Mouse (Mus musculus) neural tube, embryonic 12.5 days (tissue): ENCODE results near the gene Pdcd2. TPM values are rescaled to one million over a fixed set of nuclear protein-coding genes. Genes with fewer than 3 reads are reported as not detected.
A peak's percentile ranks its signal among the peaks of the same experiment; 100 is the strongest.

Source experiments
- ATAC-seq: fragments of 200-750 bp; cut with Nextera tagmentation; 2 replicates; pipeline ENCODE4 v1.8.0; 2017; ENCODE audit warnings: low read depth, mild to moderate bottlenecking, moderate TSS enrichment, moderate library complexity; ENCODE audit not compliant: low FRiP score
- H3K27ac ChIP-seq: fragments of 300-500 bp; sonication (generic); 2 replicates; pipeline ENCODE4 v1.5.1; 2016
- H3K27me3 ChIP-seq: fragments of 300-500 bp; sonication (generic); replicated peaks from 2 replicates; pipeline ENCODE4 v1.6.1; 2016; ENCODE audit warnings: mild to moderate bottlenecking
- H3K36me3 ChIP-seq: fragments of 300-500 bp; sonication (generic); 2 replicates; pipeline ENCODE4 v1.6.1; 2016; ENCODE audit warnings: mild to moderate bottlenecking
- H3K4me1 ChIP-seq: fragments of 300-500 bp; sonication (generic); 2 replicates; pipeline ENCODE4 v1.6.1; 2016
- H3K4me2 ChIP-seq: fragments of 300-500 bp; sonication (generic); replicated peaks from 2 replicates; pipeline ENCODE4 v1.6.1; 2016; ENCODE audit warnings: mild to moderate bottlenecking
- H3K4me3 ChIP-seq: fragments of 300-500 bp; sonication (generic); 2 replicates; pipeline ENCODE4 v1.5.1; 2016
- H3K9ac ChIP-seq: fragments of 300-500 bp; sonication (generic); 2 replicates; pipeline ENCODE4 v1.6.1; 2016; ENCODE audit warnings: mild to moderate bottlenecking
- H3K9me3 ChIP-seq: fragments of 300-500 bp; sonication (generic); 2 replicates; pipeline ENCODE4 v1.6.1; 2016; ENCODE audit warnings: mild to moderate bottlenecking
- WGBS: fragments of 180-500 bp; shearing (Covaris S2); methylation state at CpG from one replicate; pipeline ENCODE4 v1.1.7; 2016; 5-methylcytosine and 5-hydroxymethylcytosine counted together
- polyA plus RNA-seq: library from polyadenylated mRNA; unstranded; fragments of >200 nt; fragmentation: Nextera tagmentation; extraction: Ambion mirVana; gene quantifications from 2 replicates; pipeline ENCODE4 v1.2.1, GENCODE M21; 2016

The Pdcd2 gene
- polyA plus RNA-seq, 1 experiment from 2014 or later, result 70.3 TPM

DNA sequence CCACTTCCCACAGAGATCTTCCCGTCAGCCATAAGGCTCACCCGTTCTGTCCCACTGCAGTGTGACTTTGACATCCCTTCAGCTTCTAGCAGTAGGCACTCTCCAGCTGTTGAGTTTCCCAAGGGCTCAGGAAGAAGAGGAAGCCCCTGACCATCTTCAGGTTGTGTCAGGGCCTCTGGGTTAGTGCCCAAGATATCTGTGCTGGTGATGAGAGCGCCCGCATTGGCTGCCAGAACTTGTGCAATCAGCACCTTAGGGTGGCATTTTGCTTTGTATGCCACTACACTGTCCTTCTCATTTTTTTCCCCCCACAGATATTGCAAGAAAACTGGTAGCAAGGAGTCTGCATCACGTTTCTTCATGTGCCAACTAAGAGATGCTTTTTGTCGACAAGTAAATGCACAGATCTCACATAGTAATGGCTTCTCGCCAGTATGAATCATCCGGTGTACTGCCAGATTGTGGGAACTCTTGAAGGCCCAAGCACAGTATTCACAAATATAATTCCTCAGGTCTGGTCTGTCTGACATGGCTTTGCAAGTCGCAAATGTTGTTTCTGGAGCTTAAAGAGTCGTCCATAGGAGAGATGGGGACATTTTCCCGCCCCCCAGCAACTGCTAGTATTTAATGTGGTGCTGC, 8.2 kb upstream of the Pdcd2 start:
- Histone ChIP-seq H3K9me3 (no peaks in the 10 kb centered on the region), H3K4me3 (no peak overlapping the region), H3K4me2 (no peak overlapping the region), H3K27ac (no peak overlapping the region), H3K36me3 (no peaks in the 10 kb centered on the region), H3K4me1 (no peaks in the 10 kb centered on the region), H3K27me3 (peaks cover 16% of the 10 kb centered on the region), H3K9ac (no peak overlapping the region)
- WGBS, result 71% methylated on average over 11 of the region's 11 CpGs
- ATAC-seq, result no peak

DNA sequence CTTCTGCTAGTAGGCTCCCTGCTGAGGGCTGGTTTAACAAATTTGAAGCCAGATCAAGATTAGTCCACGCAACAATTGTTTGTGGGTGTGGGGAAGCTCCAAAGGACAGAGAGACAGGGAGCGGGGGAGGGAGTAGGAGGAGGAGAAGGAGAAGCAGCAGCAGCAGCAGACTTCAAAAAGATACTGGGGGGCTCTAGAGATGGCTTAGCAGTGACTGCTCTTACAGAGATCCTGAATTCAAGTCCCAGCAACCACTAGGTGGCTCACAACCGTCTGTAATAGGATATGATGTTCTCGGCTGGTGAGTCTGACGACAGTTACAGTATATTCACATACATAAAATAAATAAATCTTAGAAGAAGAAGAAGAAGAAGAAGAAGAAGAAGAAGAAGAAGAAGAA, 3.0 kb upstream of the Pdcd2 start:
- no peak overlapping the region for H3K27ac ChIP-seq
- no peak overlapping the region for H3K9ac ChIP-seq
- H3K36me3 ChIP-seq, result peaks cover under 1% of the 10 kb centered on the region; the same call in 1 of the 2 replicates
- peaks cover 9% of the 10 kb centered on the region for H3K4me1 ChIP-seq
- H3K4me2 ChIP-seq, result no peak overlapping the region
- H3K9me3 ChIP-seq, result no peaks in the 10 kb centered on the region
- ATAC-seq, result no peak
- H3K27me3 ChIP-seq, result peaks cover 1% of the 10 kb centered on the region
- H3K4me3 ChIP-seq, result no peak overlapping the region
- 8% methylated on average over 5 of the region's 5 CpGs for WGBS

DNA sequence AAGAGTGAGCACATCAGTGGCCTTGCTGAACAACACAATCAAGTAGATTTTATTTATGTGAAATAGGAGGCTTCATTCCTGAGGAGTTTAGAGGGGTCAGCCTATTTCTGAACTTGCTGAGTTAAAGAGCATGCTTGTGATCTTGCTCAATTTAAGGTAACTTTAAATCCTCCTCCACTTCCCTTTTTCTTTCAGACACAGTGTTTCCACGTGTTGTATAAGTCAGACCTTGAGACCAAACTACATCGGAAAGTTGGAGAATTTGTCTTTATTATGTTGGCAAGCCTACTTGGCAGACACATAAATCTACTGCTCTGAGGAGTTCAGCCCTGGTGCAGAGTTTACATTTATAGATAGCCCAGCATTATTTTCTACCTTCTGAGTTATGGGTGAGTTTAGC, 1.8 kb upstream of the Pdcd2 start:
- H3K4me3 ChIP-seq, result no peak overlapping the region
- no peak overlapping the region for H3K27ac ChIP-seq
- peaks cover 9% of the 10 kb centered on the region for H3K4me1 ChIP-seq
- WGBS, result 88% methylated on average over 2 of the region's 2 CpGs
- H3K36me3 ChIP-seq, result peaks cover 11% of the 10 kb centered on the region
- no peak overlapping the region for H3K9ac ChIP-seq
- no peak overlapping the region for H3K4me2 ChIP-seq
- no peaks in the 10 kb centered on the region for H3K27me3 ChIP-seq
- ATAC-seq, result no peak
- H3K9me3 ChIP-seq, result no peaks in the 10 kb centered on the region

DNA sequence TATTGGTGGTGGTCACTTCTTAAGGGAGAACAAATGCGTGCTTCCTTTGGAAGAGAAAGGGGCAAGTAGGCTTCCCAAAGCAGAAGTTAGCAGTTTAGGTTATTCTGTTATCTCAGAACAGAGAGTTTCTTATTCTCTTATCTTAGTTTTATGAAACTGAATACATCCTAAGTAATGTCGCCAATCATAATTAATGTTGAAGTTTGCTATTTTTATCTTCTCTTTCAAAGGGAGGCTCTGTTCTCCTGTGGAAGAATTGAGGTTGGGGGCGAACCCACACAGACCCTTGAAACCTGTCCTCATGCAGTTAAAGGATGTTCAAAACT, 673 bp upstream of the Pdcd2 start:
- peak overlapping the region; percentile 94 for H3K4me3 ChIP-seq
- H3K36me3 ChIP-seq, result peaks cover 14% of the 10 kb centered on the region
- H3K4me2 ChIP-seq, result peak overlapping the region; percentile 73
- no peak overlapping the region for H3K27ac ChIP-seq
- peaks cover 9% of the 10 kb centered on the region for H3K4me1 ChIP-seq
- no peaks in the 10 kb centered on the region for H3K9me3 ChIP-seq
- no peaks in the 10 kb centered on the region for H3K27me3 ChIP-seq
- no peak for ATAC-seq
- peak overlapping the region; percentile 44; the same call in 1 of the 2 replicates for H3K9ac ChIP-seq
- WGBS, result 61% methylated on average over 3 of the region's 3 CpGs

DNA sequence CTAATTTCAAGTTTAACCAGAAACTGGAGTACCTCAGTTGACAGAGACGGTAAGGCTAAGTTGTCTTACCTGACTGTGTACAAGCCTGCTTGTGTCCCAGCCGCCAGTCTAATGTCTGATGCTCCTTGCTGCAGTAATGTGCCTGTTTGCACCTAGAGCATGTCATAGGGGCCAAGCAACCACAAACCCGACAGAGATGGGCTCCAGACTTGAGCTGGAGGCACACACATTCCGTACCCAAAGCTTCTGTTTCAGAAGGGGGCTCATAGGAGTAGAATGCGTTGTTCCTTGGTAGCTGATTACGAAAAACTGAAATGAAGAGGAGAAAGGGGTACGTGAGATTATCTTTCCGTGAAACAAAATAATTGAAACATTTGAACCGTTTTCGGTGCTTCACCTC, 797 bp downstream of the Pdcd2 start:
- H3K27ac ChIP-seq, result no peak overlapping the region
- 13% methylated on average over 10 of the region's 10 CpGs for WGBS
- peak overlapping the region; percentile 73 for H3K4me2 ChIP-seq
- no peaks in the 10 kb centered on the region for H3K27me3 ChIP-seq
- H3K4me1 ChIP-seq, result peaks cover 9% of the 10 kb centered on the region
- H3K9me3 ChIP-seq, result no peaks in the 10 kb centered on the region
- peak overlapping the region; percentile 94 for H3K4me3 ChIP-seq
- peaks cover 24% of the 10 kb centered on the region for H3K36me3 ChIP-seq
- peak overlapping the region; percentile 90 for H3K9ac ChIP-seq
- ATAC-seq, result no peak

DNA sequence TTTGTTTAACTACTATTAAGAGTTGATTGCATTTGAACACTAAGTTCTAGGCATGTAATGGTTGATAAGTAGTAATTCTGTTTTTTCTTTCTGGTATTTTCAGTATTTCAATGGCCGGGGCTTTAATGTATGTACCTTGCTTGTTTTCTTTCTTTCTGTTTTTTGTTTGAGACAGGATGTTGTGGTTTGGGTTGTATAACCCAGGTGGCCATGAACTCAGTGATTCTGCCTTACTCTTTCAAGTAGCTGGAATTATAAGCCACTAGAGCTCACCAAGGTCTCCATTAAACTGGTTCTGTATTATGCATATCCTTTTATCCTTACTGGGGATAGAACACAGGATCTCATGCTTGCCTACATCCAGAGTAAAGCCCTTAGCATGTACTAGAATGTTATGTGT, 8.3 kb downstream of the Pdcd2 start:
- 89% methylated on average over 1 of the region's 1 CpGs for whole genome bisulfite sequencing
- Histone ChIP-seq H3K9me3 (no peaks in the 10 kb centered on the region), H3K36me3 (peaks cover 81% of the 10 kb centered on the region)

DNA sequence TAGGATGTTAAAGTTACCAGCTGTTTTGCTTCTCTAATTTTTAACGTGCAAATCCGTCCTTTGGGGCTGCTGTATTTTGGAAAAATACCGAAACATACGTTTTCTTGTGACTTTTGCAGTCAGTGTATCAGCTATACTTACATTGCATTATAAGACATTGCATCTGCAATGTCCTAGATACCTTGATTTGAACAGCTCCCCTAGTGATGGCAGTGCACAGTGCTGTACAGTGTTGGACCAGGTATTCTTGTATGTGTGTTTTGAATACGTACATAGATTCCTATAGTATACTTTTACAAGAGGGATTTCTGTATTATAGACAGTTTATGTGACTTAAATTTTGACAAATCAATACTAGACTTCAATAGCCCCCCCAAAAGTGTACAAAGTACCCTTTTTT, 8.9 kb downstream of the Pdcd2 start:
- Histone ChIP-seq H3K9me3 (no peaks in the 10 kb centered on the region), H3K36me3 (peaks cover 82% of the 10 kb centered on the region), H3K27me3 (no peaks in the 10 kb centered on the region), H3K27ac (no peak overlapping the region), H3K9ac (no peak overlapping the region), H3K4me1 (no peaks in the 10 kb centered on the region), H3K4me2 (no peak overlapping the region), H3K4me3 (no peak overlapping the region)
- no peak for ATAC-seq
- WGBS, result 94% methylated on average over 5 of the region's 5 CpGs

More for the DNA sequence above, 8.3 kb downstream of the Pdcd2 start:
- no peak for ATAC-seq
- Histone ChIP-seq H3K4me3 (no peak overlapping the region), H3K27me3 (no peaks in the 10 kb centered on the region), H3K9ac (no peak overlapping the region), H3K4me1 (no peaks in the 10 kb centered on the region), H3K4me2 (no peak overlapping the region), H3K27ac (no peak overlapping the region)

DNA sequence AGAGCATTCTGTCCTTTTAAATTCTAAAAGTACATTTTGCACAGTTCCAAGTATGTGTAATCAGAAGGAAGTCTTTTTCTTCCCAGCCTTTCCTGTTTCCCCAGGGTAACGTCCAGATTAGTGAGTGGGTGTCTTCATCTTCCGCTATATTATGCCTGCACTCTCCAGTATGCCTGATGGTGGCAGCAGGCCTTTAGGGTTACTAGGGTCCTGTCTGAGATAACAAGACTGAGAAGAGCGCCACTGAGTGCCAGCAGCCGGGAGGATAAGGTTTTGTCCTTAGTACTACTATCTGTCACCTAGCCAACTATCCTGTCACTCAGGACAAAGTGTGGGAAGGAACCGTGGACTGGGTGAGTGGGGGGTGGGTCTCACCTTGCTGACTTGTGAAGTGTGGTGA, 9.3 kb downstream of the Pdcd2 start:
- Histone ChIP-seq H3K36me3 (peaks cover 82% of the 10 kb centered on the region), H3K27ac (no peak overlapping the region), H3K9ac (no peak overlapping the region), H3K4me2 (no peak overlapping the region), H3K4me3 (no peak overlapping the region), H3K27me3 (no peaks in the 10 kb centered on the region), H3K4me1 (no peaks in the 10 kb centered on the region), H3K9me3 (no peaks in the 10 kb centered on the region)
- 80% methylated on average over 5 of the region's 5 CpGs for WGBS
- no peak for ATAC-seq

DNA sequence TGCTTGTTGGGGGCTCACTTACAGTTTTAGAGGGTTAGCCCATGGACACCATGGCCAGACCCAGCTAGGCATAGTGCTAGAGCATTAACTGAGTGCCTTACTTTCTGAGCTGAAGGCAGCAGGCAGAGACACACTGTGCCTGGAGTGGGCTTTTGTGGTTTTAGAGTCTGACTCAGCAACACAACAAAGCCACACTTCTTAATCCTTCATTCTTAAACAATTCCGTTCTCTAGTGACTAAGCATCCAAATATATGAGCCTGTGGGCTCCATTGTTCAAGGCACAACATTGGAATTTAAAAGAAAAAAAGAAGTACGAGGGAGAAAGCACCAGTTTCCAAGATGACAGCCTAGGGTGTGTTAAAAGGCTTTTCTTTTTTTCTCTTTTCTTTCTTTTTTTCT, 16.4 kb downstream of the Pdcd2 start:
- no peak for ATAC-seq
- no peak overlapping the region for H3K4me2 ChIP-seq
- no peak overlapping the region for H3K4me3 ChIP-seq
- no peaks in the 10 kb centered on the region for H3K9me3 ChIP-seq
- WGBS, result 48% methylated on average over 2 of the region's 2 CpGs
- H3K4me1 ChIP-seq, result no peaks in the 10 kb centered on the region
- H3K36me3 ChIP-seq, result peaks cover 90% of the 10 kb centered on the region
- H3K27ac ChIP-seq, result no peak overlapping the region
- no peak overlapping the region for H3K9ac ChIP-seq
- H3K27me3 ChIP-seq, result no peaks in the 10 kb centered on the region

DNA sequence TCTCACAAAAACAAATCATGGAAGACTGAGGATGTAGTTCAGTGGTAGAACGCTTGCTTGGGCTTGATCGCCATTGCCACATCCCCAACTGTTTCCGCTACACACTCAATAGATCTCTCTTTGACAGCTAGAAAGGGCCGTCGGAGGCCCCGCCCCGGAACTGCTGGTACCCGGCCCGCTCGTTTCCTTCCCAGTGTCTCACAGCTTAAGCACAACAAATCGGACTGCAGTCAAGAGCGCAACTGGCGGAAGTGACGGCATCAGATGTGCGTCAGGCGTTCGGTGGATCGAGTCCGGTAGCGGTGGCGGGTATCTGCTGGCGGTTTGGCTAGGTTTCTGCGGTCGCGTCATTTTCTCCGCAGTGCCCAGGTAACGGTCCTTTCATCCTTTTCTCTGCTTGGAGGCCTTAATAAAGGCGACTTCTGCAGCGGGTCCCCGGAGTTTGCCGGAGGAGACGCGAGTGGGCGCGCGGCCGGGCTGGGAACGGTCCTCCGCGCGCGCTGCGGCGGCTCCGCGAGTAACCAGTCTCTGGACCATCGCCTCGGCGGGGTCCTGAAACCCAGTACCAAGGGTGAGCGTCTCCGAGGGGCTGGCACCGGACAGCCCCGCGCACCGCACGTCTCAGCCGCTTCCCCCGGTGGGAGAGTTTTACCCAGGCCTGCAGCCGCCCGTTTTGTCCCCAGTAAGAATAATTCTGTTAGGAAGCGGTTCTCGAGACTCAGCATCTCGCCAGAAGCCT, 27.3 kb downstream of the Pdcd2 start, which contains the start of the genes Psmb1 and Tbp:
Gene Psmb1, minus strand, starts transcription at position 96 of the 739 bp plus-strand sequence.
Gene Tbp, plus strand, starts transcription at position 233 of the 739 bp plus-strand sequence.
- Histone ChIP-seq H3K27me3 (no peaks in the 10 kb centered on the region), H3K4me1 (peaks cover 36% of the 10 kb centered on the region), H3K4me3 (peak within 1 kb of the TSS; percentile 96), H3K9me3 (no peaks in the 10 kb centered on the region), H3K27ac (peak within 1 kb of the TSS; percentile 37; the same call in 1 of the 2 replicates), H3K4me2 (peak within 1 kb of the TSS; percentile 92), H3K36me3 (peaks cover 19% of the 10 kb centered on the region), H3K9ac (peak within 1 kb of the TSS; percentile 89)
- under 1% methylated on average over 63 of the region's 63 CpGs for WGBS
- ATAC-seq, result peak; percentile 95

DNA sequence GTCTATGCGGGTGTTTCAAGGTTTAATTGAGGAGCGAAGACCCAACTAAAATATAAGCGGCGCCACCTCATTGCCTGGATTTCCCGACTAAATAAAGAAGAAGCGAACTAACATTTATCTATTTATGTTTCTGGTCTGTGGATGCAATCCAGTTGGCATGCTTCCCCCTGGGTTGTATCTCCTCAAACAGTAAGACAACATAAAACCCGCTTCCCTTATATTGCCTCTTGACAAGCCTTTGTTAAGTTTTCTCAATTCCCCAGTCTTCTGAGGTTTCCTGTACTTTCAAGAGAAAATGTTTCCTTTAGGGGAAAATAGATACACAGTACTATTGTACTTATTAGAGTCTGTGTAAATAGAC, 28.4 kb downstream of the Pdcd2 start:
- H3K4me1 ChIP-seq, result peaks cover 36% of the 10 kb centered on the region
- H3K36me3 ChIP-seq, result peaks cover 12% of the 10 kb centered on the region
- H3K9ac ChIP-seq, result no peak overlapping the region
- H3K9me3 ChIP-seq, result no peaks in the 10 kb centered on the region
- H3K27ac ChIP-seq, result no peak overlapping the region
- no peak for ATAC-seq
- H3K27me3 ChIP-seq, result no peaks in the 10 kb centered on the region
- 48% methylated on average over 7 of the region's 7 CpGs for WGBS
- peak overlapping the region; percentile 92 for H3K4me2 ChIP-seq
- H3K4me3 ChIP-seq, result peak overlapping the region; percentile 82

DNA sequence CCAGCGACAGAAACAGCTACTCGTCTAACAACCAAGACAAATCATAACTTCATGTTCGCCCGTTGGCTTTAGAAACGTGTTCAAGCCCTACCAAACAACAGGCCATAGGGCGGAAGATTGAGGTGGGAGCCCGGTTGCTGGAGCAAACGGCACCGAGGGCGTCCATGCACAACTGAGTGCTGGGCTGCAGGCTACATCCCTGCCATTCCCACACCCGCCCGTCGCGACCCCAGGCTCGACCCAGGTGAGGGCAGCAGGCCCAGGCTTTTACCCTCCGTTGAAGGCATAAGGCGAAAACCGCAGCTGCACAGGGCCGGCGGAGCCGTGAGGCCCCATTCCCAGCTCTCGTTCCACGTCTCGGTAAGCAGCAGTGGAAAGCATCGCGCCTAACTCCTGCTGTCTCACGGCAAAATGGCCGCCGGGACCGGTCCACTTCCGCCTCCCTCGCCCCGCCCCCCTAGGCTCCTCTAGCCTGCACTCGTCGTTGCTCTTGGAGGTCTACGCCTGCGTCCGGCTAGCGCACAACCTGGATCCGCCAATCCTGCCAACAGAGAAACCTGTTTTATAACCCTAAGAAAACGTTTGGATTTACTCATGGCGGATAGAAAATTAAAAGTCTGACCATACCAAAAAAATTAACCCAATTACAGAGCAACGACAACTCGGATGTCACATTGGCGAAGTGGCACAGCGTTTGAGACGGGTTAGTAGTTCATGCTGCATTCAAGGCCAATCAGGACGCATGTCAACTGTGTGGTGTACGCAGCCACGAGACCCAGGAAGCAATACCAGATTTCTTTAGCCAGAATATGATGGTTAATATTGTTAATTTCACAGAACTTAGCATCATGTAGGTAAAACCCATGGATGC, 29.0 kb downstream of the Pdcd2 start:
- H3K36me3 ChIP-seq, result peaks cover 16% of the 10 kb centered on the region
- H3K9me3 ChIP-seq, result no peaks in the 10 kb centered on the region
- H3K27ac ChIP-seq, result peak overlapping the region; percentile 85
- peaks cover 36% of the 10 kb centered on the region for H3K4me1 ChIP-seq
- ATAC-seq, result peak; percentile 91
- peak overlapping the region; percentile 82 for H3K4me3 ChIP-seq
- no peaks in the 10 kb centered on the region for H3K27me3 ChIP-seq
- under 1% methylated on average over 50 of the region's 50 CpGs for WGBS
- H3K9ac ChIP-seq, result peak overlapping the region; percentile 86
- peak overlapping the region; percentile 92 for H3K4me2 ChIP-seq
